Mouse (Mus musculus) thymus, postnatal 25 days (tissue): ENCODE measurements at regions not wholly inside any gene's neighbourhood (a gene's known extent, or its start where the extent isn't known, plus 50 kb on each side); places are given as distances from the start of the nearest gene placed in this dataset.
A peak's percentile ranks its signal among the peaks of the same experiment; 100 is the strongest.

Experiments used
- DNase-seq: peaks from one replicate; pipeline ENCODE4 v3.0.0; 2022

- no peak for DNase-seq
These were observed 467.4 kb upstream of the Hs6st1 start for GRCm38 (mm10) chr1:35600847-35601246.

GRCm38 (mm10) chr1:35615131-35615530 lies 453.1 kb upstream of the Hs6st1 start:
- peak; percentile 75 for DNase-seq

GRCm38 (mm10) chr1:35619476-35619875 lies 448.7 kb upstream of the Hs6st1 start:
- no peak for DNase-seq

- DNase-seq, result no peak
These were observed 425.6 kb upstream of the Hs6st1 start for GRCm38 (mm10) chr1:35642595-35642994.

GRCm38 (mm10) chr1:35653119-35653956 lies 414.9 kb upstream of the Hs6st1 start:
- peak; percentile 78 for DNase-seq

GRCm38 (mm10) chr1:35663006-35663405 lies 405.2 kb upstream of the Hs6st1 start:
- no peak for DNase-seq

GRCm38 (mm10) chr1:35673524-35673923 lies 394.7 kb upstream of the Hs6st1 start:
- no peak for DNase-seq

- DNase-seq, result no peak
These were observed 394.2 kb upstream of the Hs6st1 start for GRCm38 (mm10) chr1:35673992-35674391.

GRCm38 (mm10) chr1:35682511-35682949 lies 385.7 kb upstream of the Hs6st1 start:
- DNase-seq, result no peak

GRCm38 (mm10) chr1:35685651-35686050 lies 382.5 kb upstream of the Hs6st1 start:
- DNase-seq, result peak; percentile 28

GRCm38 (mm10) chr1:35694349-35694748 lies 373.9 kb upstream of the Hs6st1 start:
- DNase-seq, result no peak

- no peak for DNase-seq
These were observed 373.2 kb upstream of the Hs6st1 start for GRCm38 (mm10) chr1:35694775-35695591.

GRCm38 (mm10) chr1:35697218-35697617 lies 371.0 kb upstream of the Hs6st1 start:
- no peak for DNase-seq

GRCm38 (mm10) chr1:35697834-35698500 lies 370.2 kb upstream of the Hs6st1 start:
- DNase-seq, result no peak

- no peak for DNase-seq
These were observed 365.6 kb upstream of the Hs6st1 start for GRCm38 (mm10) chr1:35702585-35702984.

GRCm38 (mm10) chr1:35706336-35706735 lies 361.9 kb upstream of the Hs6st1 start:
- no peak for DNase-seq

- DNase-seq, result no peak
These were observed 359.9 kb upstream of the Hs6st1 start for GRCm38 (mm10) chr1:35708176-35708788.

- DNase-seq, result peak; percentile 15
These were observed 359.0 kb upstream of the Hs6st1 start for GRCm38 (mm10) chr1:35709214-35709613.

- DNase-seq, result no peak
These were observed 354.2 kb upstream of the Hs6st1 start for GRCm38 (mm10) chr1:35713961-35714360.

GRCm38 (mm10) chr1:35715931-35716330 lies 352.3 kb upstream of the Hs6st1 start:
- DNase-seq, result peak; percentile 19

- no peak for DNase-seq
These were observed 351.0 kb upstream of the Hs6st1 start for GRCm38 (mm10) chr1:35717166-35717565.

GRCm38 (mm10) chr1:35717659-35718058 lies 350.5 kb upstream of the Hs6st1 start:
- no peak for DNase-seq

GRCm38 (mm10) chr1:35720063-35720462 lies 348.1 kb upstream of the Hs6st1 start:
- DNase-seq, result no peak
